Mouse (Mus musculus): ENCODE measurements around the gene Adar. TPM values are rescaled to one million over a fixed set of nuclear protein-coding genes. Genes with fewer than 3 reads are reported as not detected.

Adar gene
- polyA plus RNA-seq, 1 experiment from 2014 or later, result 22.1 TPM

DNA sequence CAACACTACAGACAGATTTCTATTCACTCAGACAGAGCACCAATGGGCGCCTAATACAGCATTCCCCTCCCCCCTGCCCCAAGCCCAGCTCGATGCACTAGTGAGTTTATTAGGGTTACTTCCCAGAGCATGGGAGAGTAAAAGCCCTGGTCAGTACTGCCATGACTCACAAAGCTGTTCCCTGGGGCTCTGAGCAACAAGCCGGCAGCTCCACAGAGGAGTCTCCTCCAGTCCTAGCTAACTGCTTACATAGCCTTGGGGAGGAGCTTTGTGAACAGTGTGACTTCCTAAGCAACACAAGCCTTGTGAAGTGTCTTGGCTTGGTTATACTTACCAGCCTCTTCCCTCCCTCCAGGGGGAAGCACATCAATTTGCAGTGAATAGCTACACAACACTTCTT, 11.2 kb upstream of the Adar start:
- Histone ChIP-seq H3K36me3 (replicated peaks) (no peaks in the 10 kb centered on the region), H3K27me3 (0 out of 2 replicates have a peak, but pooled peaks cover 6% of the 10 kb centered on the region), H3K9me3 (no peaks in the 10 kb centered on the region), H3K4me3 (replicated peaks) (no peak overlapping the region), H3K27ac (no peak overlapping the region), H3K4me2 (no peak overlapping the region), H3K4me1 (no peaks in the 10 kb centered on the region), H3K9ac (no peak overlapping the region)
- ATAC-seq (ENCODE audit: low FRiP score), result no peak
- 50% methylated on average over 3 of the region's 3 CpGs for WGBS

DNA sequence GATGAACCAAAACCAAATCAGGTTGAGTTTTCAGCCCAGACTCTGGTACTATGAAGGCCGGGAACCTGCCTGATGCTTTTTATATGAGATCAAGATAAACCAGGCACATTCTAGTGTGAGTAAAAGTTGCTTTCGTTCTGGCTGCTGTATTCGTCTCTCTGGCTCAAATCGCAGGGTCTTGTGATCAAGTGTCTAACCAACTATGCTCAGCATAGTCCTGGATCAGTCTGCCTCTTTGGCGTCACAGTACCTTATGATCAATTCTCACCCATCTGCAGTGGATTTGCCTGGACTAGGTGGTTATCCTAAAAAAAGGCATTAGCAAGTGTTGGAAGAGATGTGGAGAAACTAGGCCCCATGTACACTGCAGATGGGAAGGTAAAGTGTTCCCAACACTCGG, 10.8 kb upstream of the Adar start:
- H3K9ac ChIP-seq, result no peak overlapping the region
- no peak overlapping the region for H3K4me2 ChIP-seq
- H3K9me3 ChIP-seq, result no peaks in the 10 kb centered on the region
- WGBS, result 80% methylated on average over 6 of the region's 6 CpGs
- H3K36me3 ChIP-seq (replicated peaks), result no peaks in the 10 kb centered on the region
- H3K27me3 ChIP-seq, result 0 out of 2 replicates have a peak, but pooled peaks cover 6% of the 10 kb centered on the region
- no peaks in the 10 kb centered on the region for H3K4me1 ChIP-seq
- no peak for ATAC-seq (ENCODE audit: low FRiP score)
- H3K4me3 ChIP-seq (replicated peaks), result no peak overlapping the region
- H3K27ac ChIP-seq, result no peak overlapping the region

DNA sequence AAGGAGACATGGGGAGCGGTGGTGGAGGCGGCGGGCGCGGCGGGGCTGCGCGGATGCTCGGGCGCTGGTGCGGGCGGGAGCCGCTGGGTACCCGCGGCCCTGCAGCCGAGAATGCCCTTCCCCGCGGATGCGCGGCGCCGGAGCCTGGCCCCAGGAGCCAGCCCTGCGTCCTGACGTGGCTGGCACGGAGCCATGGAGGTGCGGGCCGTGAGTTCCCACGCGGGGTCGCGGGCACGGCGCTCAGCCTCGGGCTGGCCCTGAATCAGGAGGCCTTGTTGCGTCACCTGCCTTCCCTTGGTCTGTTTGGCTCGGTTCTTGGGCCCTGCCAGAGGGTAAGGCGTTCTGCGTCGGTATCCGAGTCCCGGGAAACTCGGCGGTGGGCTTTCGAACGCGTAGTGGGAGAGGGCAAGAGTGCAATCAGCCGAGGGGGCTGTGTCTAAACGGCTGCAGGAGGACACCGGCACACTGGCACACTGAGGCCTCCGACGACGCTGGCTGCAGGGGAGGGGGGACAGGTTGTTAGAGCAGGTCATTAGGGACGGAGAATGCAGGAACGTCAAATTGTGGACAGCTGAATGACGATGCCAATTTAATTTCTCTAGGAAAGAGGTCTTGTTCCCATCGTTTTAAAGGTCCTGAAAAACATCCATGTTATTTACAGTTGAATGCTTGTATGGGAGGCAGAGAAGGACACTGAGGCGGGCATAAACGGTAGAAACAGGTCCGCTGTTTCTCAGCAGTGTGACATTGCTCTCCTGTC, 565 bp downstream of the Adar start:
- peaks cover 11% of the 10 kb centered on the region for H3K4me1 ChIP-seq
- peak overlapping the region; percentile 82 for H3K4me3 ChIP-seq (replicated peaks)
- peaks cover 3% of the 10 kb centered on the region; the same call in 1 of the 2 replicates for H3K36me3 ChIP-seq (replicated peaks)
- peaks cover 8% of the 10 kb centered on the region; the same call in 1 of the 2 replicates for H3K27me3 ChIP-seq
- peak overlapping the region; percentile 88 for H3K9ac ChIP-seq
- WGBS, result 2% methylated on average over 59 of the region's 59 CpGs
- peak overlapping the region; percentile 83 for H3K27ac ChIP-seq
- no peaks in the 10 kb centered on the region for H3K9me3 ChIP-seq
- ATAC-seq (ENCODE audit: low FRiP score), result peak; percentile 74
- H3K4me2 ChIP-seq, result peak overlapping the region; percentile 89

DNA sequence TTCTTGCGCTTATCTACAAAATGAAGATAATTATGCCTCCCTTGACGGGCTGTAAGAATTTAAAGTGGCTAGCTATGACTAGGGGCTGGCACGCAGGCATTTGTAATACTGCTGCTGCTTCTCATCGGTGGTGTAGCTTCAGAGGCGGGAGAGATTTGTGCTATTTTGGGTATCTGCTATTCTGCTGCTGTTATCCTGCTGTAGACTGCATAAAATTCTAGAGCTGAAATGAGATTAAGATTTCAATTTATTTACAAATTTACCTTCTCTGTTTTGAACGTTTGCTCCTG, 1.1 kb downstream of the Adar start:
- H3K27ac ChIP-seq, result no peak overlapping the region
- peaks cover 11% of the 10 kb centered on the region for H3K4me1 ChIP-seq
- peak overlapping the region; percentile 89 for H3K4me2 ChIP-seq
- ATAC-seq (ENCODE audit: low FRiP score), result no peak
- H3K36me3 ChIP-seq (replicated peaks), result peaks cover 3% of the 10 kb centered on the region; the same call in 1 of the 2 replicates
- peak overlapping the region; percentile 82 for H3K4me3 ChIP-seq (replicated peaks)
- peak overlapping the region; percentile 88 for H3K9ac ChIP-seq
- peaks cover 8% of the 10 kb centered on the region; the same call in 1 of the 2 replicates for H3K27me3 ChIP-seq
- no peaks in the 10 kb centered on the region for H3K9me3 ChIP-seq
- WGBS, result 59% methylated on average over 6 of the region's 6 CpGs

DNA sequence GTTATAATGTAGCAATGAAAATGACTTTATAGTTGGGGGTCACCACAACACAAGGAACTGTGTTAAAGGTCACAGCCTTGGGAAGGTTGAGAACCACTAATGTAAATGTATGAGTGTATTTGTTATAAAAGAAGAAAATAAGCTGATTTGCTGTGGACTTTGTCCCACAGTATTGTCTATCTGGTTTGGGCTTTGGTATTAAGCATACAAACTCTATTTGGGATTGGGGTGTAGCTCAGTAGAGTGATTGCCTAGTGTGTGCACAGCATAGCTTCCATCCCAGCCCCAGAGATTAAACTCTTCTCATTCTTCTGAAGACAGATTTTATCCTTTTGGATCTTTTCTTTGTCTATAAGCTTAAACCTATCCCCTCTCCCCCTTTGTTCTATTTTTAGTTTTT, 7.2 kb downstream of the Adar start:
- Histone ChIP-seq H3K27me3 (no peaks in the 10 kb centered on the region), H3K4me3 (replicated peaks) (no peak overlapping the region), H3K9ac (no peak overlapping the region), H3K9me3 (no peaks in the 10 kb centered on the region), H3K4me2 (no peak overlapping the region), H3K27ac (no peak overlapping the region), H3K4me1 (no peaks in the 10 kb centered on the region), H3K36me3 (replicated peaks) (peaks cover 3% of the 10 kb centered on the region; the same call in 1 of the 2 replicates)
- ATAC-seq (ENCODE audit: low FRiP score), result no peak

DNA sequence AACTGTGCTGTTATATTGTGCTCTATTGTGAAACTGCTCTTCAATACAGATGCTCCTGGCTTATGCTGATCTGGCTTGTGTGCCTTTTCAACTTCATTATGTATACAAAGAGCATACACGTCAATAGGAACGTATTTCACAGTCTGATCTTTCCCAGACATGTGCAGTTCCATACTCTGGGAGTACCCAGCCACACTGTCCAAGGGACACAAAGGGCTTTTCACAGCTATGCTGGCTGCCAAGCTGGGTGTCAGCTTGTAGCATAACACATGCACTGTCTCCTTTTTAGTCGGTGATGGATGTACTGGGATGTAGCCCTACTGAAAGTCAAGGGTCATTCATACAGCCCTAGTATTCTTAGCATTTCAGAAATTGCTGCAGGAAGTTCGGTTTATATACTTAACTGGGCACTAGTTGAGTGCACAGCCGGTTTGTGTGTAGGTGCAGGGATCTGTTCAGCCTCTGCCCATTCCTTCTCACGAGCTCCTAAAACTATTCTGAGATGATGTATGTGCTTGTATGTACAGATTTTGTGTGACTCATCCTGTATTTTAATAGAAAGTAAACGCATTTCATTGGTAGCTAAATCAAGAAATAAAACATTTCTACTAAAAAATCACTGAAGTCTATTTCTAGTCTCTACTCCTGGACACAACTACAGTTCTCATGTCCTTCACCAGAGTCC, 8.7 kb downstream of the Adar start:
- 77% methylated on average over 7 of the region's 7 CpGs for WGBS

DNA sequence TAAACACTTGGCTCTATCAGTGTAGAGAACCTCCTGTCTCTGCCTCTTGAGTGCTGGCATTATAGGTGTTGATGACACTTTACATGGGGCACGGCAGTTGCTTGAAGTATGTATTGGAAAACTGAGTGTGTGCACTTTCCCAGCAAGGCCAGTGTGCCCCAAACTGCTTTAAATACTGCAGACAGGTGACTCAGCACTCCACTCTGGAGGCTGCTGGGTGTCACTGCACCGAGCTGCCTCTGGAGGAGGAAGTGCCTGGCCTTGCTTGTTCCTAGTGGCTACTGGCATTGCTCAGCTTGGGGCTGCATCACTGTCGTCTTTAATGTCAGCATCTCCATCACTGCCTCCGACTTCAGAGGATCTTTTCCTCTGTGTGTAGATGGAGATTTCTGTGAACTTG, 12.2 kb downstream of the Adar start:
- Histone ChIP-seq H3K4me3 (replicated peaks) (no peak overlapping the region), H3K4me1 (peaks cover 18% of the 10 kb centered on the region), H3K36me3 (replicated peaks) (no peaks in the 10 kb centered on the region), H3K9me3 (no peaks in the 10 kb centered on the region), H3K9ac (no peak overlapping the region), H3K4me2 (no peak overlapping the region), H3K27ac (no peak overlapping the region), H3K27me3 (no peaks in the 10 kb centered on the region)
- 23% methylated on average over 4 of the region's 4 CpGs for WGBS
- no peak for ATAC-seq (ENCODE audit: low FRiP score)

More for the DNA sequence above, 8.7 kb downstream of the Adar start:
- no peak overlapping the region for H3K9ac ChIP-seq
- H3K9me3 ChIP-seq, result no peaks in the 10 kb centered on the region
- peaks cover 3% of the 10 kb centered on the region; the same call in 1 of the 2 replicates for H3K36me3 ChIP-seq (replicated peaks)
- H3K27me3 ChIP-seq, result no peaks in the 10 kb centered on the region
- H3K4me2 ChIP-seq, result no peak overlapping the region
- H3K4me3 ChIP-seq (replicated peaks), result no peak overlapping the region
- ATAC-seq (ENCODE audit: low FRiP score), result no peak
- no peaks in the 10 kb centered on the region for H3K4me1 ChIP-seq
- no peak overlapping the region for H3K27ac ChIP-seq

DNA sequence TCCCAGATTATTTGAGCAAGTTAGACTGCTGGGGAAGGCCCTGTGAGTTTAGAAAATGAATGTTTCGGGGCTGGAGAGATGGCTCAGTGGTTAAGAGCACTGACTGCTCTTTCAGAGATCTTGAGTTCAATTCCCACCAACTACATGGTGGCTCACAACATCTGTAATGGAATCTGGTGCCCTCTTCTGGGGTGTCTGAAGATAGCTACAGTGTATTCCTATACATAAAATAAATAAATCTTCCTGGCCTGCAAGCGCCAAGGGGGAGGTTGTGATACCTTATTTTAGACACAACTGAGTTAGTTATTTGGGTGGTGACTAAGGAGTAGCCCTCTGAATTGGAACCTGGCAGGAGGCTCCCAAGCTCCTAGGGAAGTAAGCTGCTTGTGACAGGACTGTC, 14.0 kb downstream of the Adar start:
- H3K9ac ChIP-seq, result no peak overlapping the region
- WGBS, result 78% methylated on average over 2 of the region's 2 CpGs
- no peaks in the 10 kb centered on the region for H3K27me3 ChIP-seq
- H3K4me2 ChIP-seq, result no peak overlapping the region
- H3K36me3 ChIP-seq (replicated peaks), result no peaks in the 10 kb centered on the region
- H3K4me1 ChIP-seq, result peaks cover 18% of the 10 kb centered on the region
- H3K27ac ChIP-seq, result no peak overlapping the region
- no peak for ATAC-seq (ENCODE audit: low FRiP score)
- H3K9me3 ChIP-seq, result no peaks in the 10 kb centered on the region
- no peak overlapping the region for H3K4me3 ChIP-seq (replicated peaks)

DNA sequence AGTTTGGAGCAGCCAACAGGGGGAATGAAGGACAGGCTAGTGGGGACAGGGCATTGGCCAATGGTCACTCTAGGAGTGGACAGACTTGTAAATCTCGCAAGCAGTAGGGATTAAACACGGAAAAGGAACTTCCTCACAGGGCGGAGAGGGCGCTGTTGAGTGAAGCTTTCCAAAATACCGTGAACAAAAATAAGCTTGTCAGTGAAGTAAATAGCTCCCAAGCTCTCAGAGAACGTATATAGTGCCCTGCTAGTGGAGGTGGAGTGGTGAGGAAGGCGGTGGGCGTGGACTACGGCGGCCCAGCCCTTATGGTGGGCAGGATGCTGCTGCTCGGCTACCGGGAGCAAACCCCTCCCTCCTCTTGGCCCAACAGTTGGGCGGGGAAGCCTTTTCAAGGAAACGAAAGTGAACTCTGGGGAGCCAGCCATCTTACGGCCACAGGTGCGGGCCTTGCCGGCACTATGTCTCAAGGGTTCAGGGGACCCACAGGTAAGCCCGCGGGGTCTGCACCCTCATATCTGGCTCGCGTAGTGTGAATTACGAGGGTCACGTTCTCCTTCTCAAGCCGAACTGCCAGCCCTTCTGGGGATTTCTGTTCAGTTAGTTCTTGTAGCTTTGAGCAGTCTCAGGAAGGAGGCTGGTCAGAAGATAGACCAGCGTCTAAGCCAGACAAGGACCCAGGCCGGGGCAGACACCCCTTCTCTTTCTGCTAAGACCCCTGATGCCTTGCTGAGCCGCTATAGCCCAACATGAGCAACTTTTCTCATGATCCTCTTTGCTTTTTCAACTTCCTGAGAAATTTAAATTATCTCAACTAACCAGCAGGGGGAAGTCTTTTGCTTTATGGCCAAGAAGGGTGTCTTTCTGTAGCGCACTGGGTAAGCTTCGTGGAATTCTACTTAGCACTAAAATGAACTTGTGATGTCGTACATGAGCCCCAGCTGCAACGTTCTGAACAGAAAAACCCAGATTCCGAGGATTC, 15.8 kb downstream of the Adar start:
- WGBS, result 3% methylated on average over 32 of the region's 32 CpGs
- Histone ChIP-seq H3K27me3 (no peaks in the 10 kb centered on the region), H3K9me3 (no peaks in the 10 kb centered on the region), H3K4me3 (replicated peaks) (peak overlapping the region; percentile 48), H3K9ac (peak overlapping the region; percentile 56), H3K4me1 (peaks cover 18% of the 10 kb centered on the region), H3K4me2 (peak overlapping the region; percentile 74), H3K36me3 (replicated peaks) (peaks cover 5% of the 10 kb centered on the region), H3K27ac (0 out of 2 replicates have a peak overlapping the region, but pooled peaks have one; percentile 44)
- ATAC-seq (ENCODE audit: low FRiP score), result peak; percentile 77

DNA sequence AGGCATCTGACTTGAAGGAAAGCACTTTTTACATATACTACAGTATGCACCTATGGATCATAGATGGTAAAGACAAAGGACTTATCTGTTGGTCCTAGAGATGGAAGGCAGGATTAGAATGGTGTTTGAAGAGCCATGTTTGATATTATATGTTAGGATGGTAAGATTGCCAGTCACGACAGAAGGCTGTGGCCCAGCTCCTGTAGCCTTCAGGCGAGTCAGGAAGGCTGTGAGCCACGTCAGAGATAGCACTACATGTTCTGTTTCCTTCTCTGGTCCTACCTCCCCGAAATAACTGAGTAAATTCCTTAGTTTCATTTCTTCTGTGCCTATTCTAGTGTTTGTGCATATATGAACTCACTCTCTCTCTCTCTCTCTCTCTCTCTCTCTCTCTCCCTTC, 17.3 kb downstream of the Adar start:
- no peak overlapping the region for H3K27ac ChIP-seq
- H3K9ac ChIP-seq, result no peak overlapping the region
- H3K4me3 ChIP-seq (replicated peaks), result no peak overlapping the region
- H3K36me3 ChIP-seq (replicated peaks), result peaks cover 12% of the 10 kb centered on the region
- no peaks in the 10 kb centered on the region for H3K27me3 ChIP-seq
- WGBS, result 90% methylated on average over 4 of the region's 4 CpGs
- no peak for ATAC-seq (ENCODE audit: low FRiP score)
- H3K4me1 ChIP-seq, result peaks cover 18% of the 10 kb centered on the region
- no peaks in the 10 kb centered on the region for H3K9me3 ChIP-seq
- H3K4me2 ChIP-seq, result no peak overlapping the region

DNA sequence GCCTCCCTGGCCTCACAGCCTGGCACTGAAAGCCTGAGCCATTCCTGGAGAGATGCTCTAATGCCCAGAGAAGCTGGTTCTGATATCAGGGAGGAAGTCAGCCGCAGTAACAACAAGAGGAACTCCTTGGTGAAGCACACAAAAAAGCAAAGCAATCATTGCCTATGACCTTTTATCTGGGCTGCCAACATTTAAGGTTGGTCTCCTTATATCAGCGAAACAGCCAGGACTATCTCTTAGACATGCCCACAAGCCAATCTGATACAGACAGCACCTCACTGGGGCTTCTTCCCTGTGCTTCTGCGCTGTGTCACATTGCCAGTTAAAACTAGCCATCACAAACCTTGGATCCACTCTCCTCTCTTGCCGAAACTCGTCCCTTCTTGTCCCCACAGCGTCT, 23.7 kb downstream of the Adar start:
- ATAC-seq (ENCODE audit: low FRiP score), result no peak
- H3K9me3 ChIP-seq, result no peaks in the 10 kb centered on the region
- 95% methylated on average over 6 of the region's 6 CpGs for WGBS
- peaks cover 62% of the 10 kb centered on the region for H3K36me3 ChIP-seq (replicated peaks)
- H3K27ac ChIP-seq, result no peak overlapping the region
- no peaks in the 10 kb centered on the region for H3K4me1 ChIP-seq
- H3K9ac ChIP-seq, result no peak overlapping the region
- H3K4me3 ChIP-seq (replicated peaks), result no peak overlapping the region
- no peak overlapping the region for H3K4me2 ChIP-seq
- no peaks in the 10 kb centered on the region for H3K27me3 ChIP-seq

DNA sequence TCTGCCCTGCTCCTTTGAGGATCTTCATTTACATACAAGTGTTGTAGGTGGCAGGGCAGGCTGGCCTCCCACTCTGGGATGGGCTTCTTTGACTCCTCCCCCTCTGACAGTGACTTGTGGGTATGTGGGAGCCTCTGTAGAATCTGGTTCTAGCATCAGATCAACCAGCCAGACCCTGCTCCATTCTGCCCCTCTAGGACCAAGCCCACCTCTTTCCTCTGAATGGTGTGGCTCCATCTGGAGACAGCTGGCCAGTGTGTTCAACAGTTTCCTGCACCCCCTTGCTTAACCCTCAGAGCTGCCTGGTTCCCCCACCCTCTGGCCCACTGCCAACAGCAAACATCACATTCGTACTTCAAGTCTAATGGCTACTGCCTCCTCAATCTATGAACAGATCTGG, 37.5 kb downstream of the Adar start:
- Histone ChIP-seq H3K27me3 (no peaks in the 10 kb centered on the region), H3K27ac (no peak overlapping the region), H3K9ac (no peak overlapping the region), H3K4me1 (0 out of 2 replicates have a peak, but pooled peaks cover 3% of the 10 kb centered on the region), H3K36me3 (replicated peaks) (peaks cover 52% of the 10 kb centered on the region), H3K9me3 (no peaks in the 10 kb centered on the region), H3K4me2 (no peak overlapping the region), H3K4me3 (replicated peaks) (no peak overlapping the region)
- ATAC-seq (ENCODE audit: low FRiP score), result 0 out of 2 replicates have a peak, but pooled peaks have one; percentile 14
- WGBS, result 75% methylated on average over 1 of the region's 1 CpGs
